Mouse (Mus musculus) heart, adult 2 months (tissue): ENCODE results near the gene Trem2.

Source experiments
- CTCF ChIP-seq: fragments of 200-600 bp; IDR thresholded peaks from 2 replicates; pipeline ENCODE4 v1.8.1; 2022; ENCODE audit warnings: antibody characterized with exemption, mild to moderate bottlenecking, moderate library complexity
- EP300 ChIP-seq: fragments of 200-500 bp; IDR thresholded peaks from 2 replicates; pipeline ENCODE4 v1.6.1; 2011; ENCODE audit warnings: low read depth, low read length, control low read depth; ENCODE audit not compliant: insufficient read depth

GRCm38 (mm10) chr17:48334186-48334585 lies 12.0 kb upstream of the Trem2 start:
- TF ChIP-seq CTCF (no peak), EP300 (no peak)
